Comparison of ENCODE assay signal across 31 mouse cellular contexts in genomic region chr11:62708252-62708651, GRCm38 (mm10). TPM values are rescaled to one million over a fixed set of nuclear protein-coding genes. Genes with fewer than 3 reads are reported as not detected.
DNase-seq lines count a peak whose midpoint lies in the region; ATAC-seq and TF ChIP-seq lines count a peak whose summit lies in the region.
"Had no signal": no experiment of that assay in that cellular context is flagged by ENCODE, and none has a peak within 500 bp of the region (broad histone marks: within the 10 kb centered on the region; RNA-seq: fewer than 3 reads in every experiment).

No protein-coding gene starts in this region.

- no peak for TF ChIP-seq POLR2A in CH12.LX (IDR thresholded peaks at IDR 0.05; ENCODE audit: low read depth, low read length)

- H3K4me3 ChIP-seq in heart, embryonic 13.5 days, result no peak overlapping the region
- no peak overlapping the region for H3K4me3 ChIP-seq in CH12.LX (replicated peaks in 1 of 3; ENCODE audit: low read depth in 2 of 3, low read length in 2 of 3, poor library complexity in 1 of 3)
- H3K4me3 ChIP-seq: embryonic facial prominence, embryonic 13.5 days; embryonic facial prominence, embryonic 15.5 days; erythroblast, embryonic 14.5 days; forebrain, embryonic 10.5 days; forebrain, embryonic 12.5 days had no signal

- no peak for TF ChIP-seq CTCF in CH12.LX (conservative IDR thresholded peaks at IDR 0.05 in 1 of 2, IDR thresholded peaks at IDR 0.05 in 1 of 2; ENCODE audit: low read depth in 2 of 2, low read length in 2 of 2)

- peaks cover 16% of the 10 kb centered on the region for H3K36me3 ChIP-seq in heart, embryonic 13.5 days
- peaks cover 0 to 27% of the 10 kb centered on the region in 2 experiments for H3K36me3 ChIP-seq in CH12.LX (replicated peaks in 1 of 2; ENCODE audit: control insufficient read depth in 1 of 2, insufficient read depth in 1 of 2, low read length in 1 of 2)

- 0 out of 2 replicates have a peak overlapping the region, but pooled peaks have one; percentile 28 for H3K27ac ChIP-seq in heart, embryonic 13.5 days (replicated peaks)
- no peak overlapping the region for H3K27ac ChIP-seq in CH12.LX (ENCODE audit: insufficient read depth, low read depth)
- H3K27ac ChIP-seq: embryonic facial prominence, embryonic 13.5 days; embryonic facial prominence, embryonic 15.5 days; forebrain, embryonic 10.5 days; forebrain, embryonic 12.5 days had no signal

- peak; percentile 57 for DNase-seq in heart, adult 11 months
- no peak for DNase-seq in heart, postnatal 36 days
- no peak for DNase-seq in heart, postnatal 10 days
- DNase-seq in CH12.LX (ENCODE audit: extremely low read depth), result peak; percentile 24
- DNase-seq in neural tube, embryonic 10.5 days (ENCODE audit: extremely low spot score, low spot score), result no peak
- DNase-seq: adrenal gland, adult 2 months; adrenal gland, postnatal 10 days; adrenal gland, postnatal 25 days; B cell, adult 2 months; cerebellum, adult 11 months; cerebellum, adult 18-20 months; cerebellum, adult 8-10 months; cerebellum, adult 9-11 months; cerebellum, postnatal 14 days; cerebellum, postnatal 36 days; embryo, embryonic 11 days had no signal

- H3K4me1 ChIP-seq in heart, embryonic 13.5 days, result peaks cover 23% of the 10 kb centered on the region
- H3K4me1 ChIP-seq in CH12.LX (ENCODE audit: control insufficient read depth in 1 of 2, insufficient read depth in 2 of 2), result peaks cover 6 to 33% of the 10 kb centered on the region in 2 experiments; a peak in 3 of 4 replicates
- H3K4me1 ChIP-seq: embryonic facial prominence, embryonic 13.5 days; embryonic facial prominence, embryonic 15.5 days; forebrain, embryonic 10.5 days; forebrain, embryonic 12.5 days had no signal

- H3K4me2 ChIP-seq in heart, embryonic 13.5 days, result no peak overlapping the region
- H3K4me2 ChIP-seq in CH12.LX (ENCODE audit: insufficient read depth, low read depth, poor library complexity, severe bottlenecking), result no peak overlapping the region
- H3K4me2 ChIP-seq: embryonic facial prominence, embryonic 13.5 days; embryonic facial prominence, embryonic 15.5 days; forebrain, embryonic 12.5 days had no signal

- dilution Hi-C loops in CH12.LX (cut with MboI; ENCODE audit: extremely low pct_ligation_motif_present, extremely low pct_unique_long_range_greater_than_20kb, low sequenced_read_pairs), result no loop called here

- in situ Hi-C loops in CH12.LX (cut with MboI; ENCODE audit: low pct_ligation_motif_present, low pct_unique_long_range_greater_than_20kb, low sequenced_read_pairs), result no loop called here

- no peaks in the 10 kb centered on the region for H3K27me3 ChIP-seq in heart, embryonic 13.5 days (replicated peaks)
- H3K27me3 ChIP-seq in CH12.LX (replicated peaks), result no peaks in the 10 kb centered on the region
- H3K27me3 ChIP-seq: embryonic facial prominence, embryonic 13.5 days; embryonic facial prominence, embryonic 15.5 days; forebrain, embryonic 12.5 days had no signal

- ATAC-seq in heart, embryonic 13.5 days (ENCODE audit: extremely low read depth, insufficient number of reproducible peaks, low FRiP score, low TSS enrichment), result no peak
- ATAC-seq: CD4-positive, CD25-positive, alpha-beta regulatory T cell, adult 4 months; forebrain, embryonic 14.5 days; forebrain, embryonic 16.5 days had no signal

- H3K9me3 ChIP-seq in heart, embryonic 13.5 days, result no peaks in the 10 kb centered on the region
- no peaks in the 10 kb centered on the region for H3K9me3 ChIP-seq in CH12.LX (replicated peaks; ENCODE audit: low read length)
- H3K9me3 ChIP-seq: embryonic facial prominence, embryonic 13.5 days; embryonic facial prominence, embryonic 15.5 days; forebrain, embryonic 10.5 days; forebrain, embryonic 12.5 days had no signal

- H3K79me2 ChIP-seq in CH12.LX (replicated peaks; ENCODE audit: control insufficient read depth, extremely low read depth, insufficient read depth, poor library complexity, severe bottlenecking), result no peaks in the 10 kb centered on the region

- intact Hi-C loops in heart, postnatal 36 days (cut with DNase I), result no loop called here
- intact Hi-C loops in heart, postnatal 10 days (cut with DNase I), result no loop called here

- no peak for TF ChIP-seq EP300 in CH12.LX (IDR thresholded peaks at IDR 0.05; ENCODE audit: low read length)

- H3K9ac ChIP-seq in heart, embryonic 13.5 days, result no peak overlapping the region
- no peak overlapping the region for H3K9ac ChIP-seq in CH12.LX (ENCODE audit: insufficient read depth, low read depth)
- H3K9ac ChIP-seq: embryonic facial prominence, embryonic 13.5 days; embryonic facial prominence, embryonic 15.5 days; forebrain, embryonic 12.5 days had no signal

- 60% methylated on average over 7 of the region's 7 CpGs for WGBS in heart, embryonic 13.5 days

- TF ChIP-seq RAD21 in CH12.LX (IDR thresholded peaks at IDR 0.05; ENCODE audit: low read depth, low read length), result no peak

TF ChIP-seq in CH12.LX, 34 proteins besides CTCF, POLR2A, EP300 and RAD21:
- TF ChIP-seq ZKSCAN1 (IDR thresholded peaks at IDR 0.05; ENCODE audit: borderline replicate concordance, low read depth, low read length) (no peak), CHD1 (IDR thresholded peaks at IDR 0.05; ENCODE audit: low read depth, low read length) (no peak), MXI1 (IDR thresholded peaks at IDR 0.05; ENCODE audit: low read depth, low read length) (no peak), JUND (conservative IDR thresholded peaks at IDR 0.05; ENCODE audit: low read depth, low read length) (no peak), ZC3H11A (IDR thresholded peaks at IDR 0.05; ENCODE audit: low read depth, low read length) (no peak), UBTF (IDR thresholded peaks at IDR 0.05; ENCODE audit: low read depth, low read length) (no peak), USF1 (IDR thresholded peaks at IDR 0.05; ENCODE audit: low read depth, low read length) (no peak), BHLHE40 (IDR thresholded peaks at IDR 0.05; ENCODE audit: low read depth, low read length) (no peak), MAZ (IDR thresholded peaks at IDR 0.05; ENCODE audit: low read depth, low read length) (no peak)

RNA-seq across cellular contexts. Expression of gene Zfp287, which starts 23.5 kb away (rescaled TPM):
- 1 to 10 TPM; 2.0 to 2.6 TPM for total RNA-seq in heart, postnatal 36 days (2021)
- polyA plus RNA-seq in heart, embryonic 13.5 days (2015; fragmentation: Nextera tagmentation; extraction: Ambion mirVana), result 3.6 and 3.8 TPM in 2 replicates
- 1 to 10 TPM; 3.4 to 4.6 TPM for total RNA-seq in heart, postnatal 10 days (2021)
- total RNA-seq in CH12.LX (2012; rRNA removed) (6.2 and 7.3 TPM in 2 replicates), CH12.LX (2014; rRNA removed) (4.6 and 4.8 TPM in 2 replicates)
- polyA plus RNA-seq in CH12.LX (2012; ENCODE audit: insufficient read length, low read depth), result 5.7 TPM in 2 replicates
- total RNA-seq: MEL had no signal
- polyA plus RNA-seq: erythroblast, embryonic 14.5 days had no signal

RNA-seq across cellular contexts. Expression of gene Gm10428, which starts 44.6 kb away (rescaled TPM):
- total RNA-seq in heart, postnatal 36 days (2021), result not detected
- not detected in 2 replicates for polyA plus RNA-seq in heart, embryonic 13.5 days (2015; fragmentation: Nextera tagmentation; extraction: Ambion mirVana)
- not detected for total RNA-seq in heart, postnatal 10 days (2021)
- total RNA-seq in CH12.LX (2012; rRNA removed), result not detected in 2 replicates
- total RNA-seq in CH12.LX (2014; rRNA removed), result not detected in 2 replicates
- not detected in 2 replicates for polyA plus RNA-seq in CH12.LX (2012; ENCODE audit: insufficient read length, low read depth)
- total RNA-seq: adrenal gland, adult 2 months; adrenal gland, postnatal 10 days; adrenal gland, postnatal 25 days; adrenal gland, postnatal 4 days; common myeloid progenitor, adult 5-6 weeks; ES-E14; MEL had no signal
- polyA plus RNA-seq: adrenal gland, adult 2 months; brain, embryonic 14.5 days; CD4-positive, CD25-positive, alpha-beta regulatory T cell, adult 4 months; embryonic facial prominence, embryonic 11.5 days; embryonic facial prominence, embryonic 13.5 days; embryonic facial prominence, embryonic 15.5 days; erythroblast, embryonic 14.5 days; forebrain, embryonic 10.5 days; forebrain, embryonic 12.5 days; forebrain, embryonic 14.5 days; forebrain, embryonic 16.5 days had no signal

RNA-seq across cellular contexts. Expression of gene Mmgt2, which starts 59.8 kb away (rescaled TPM):
- total RNA-seq in heart, postnatal 36 days (2021), result 1 to 10 TPM; 5.4 to 9.9 TPM
- 42.8 and 53.9 TPM in 2 replicates for polyA plus RNA-seq in heart, embryonic 13.5 days (2015; fragmentation: Nextera tagmentation; extraction: Ambion mirVana)
- total RNA-seq in heart, postnatal 10 days (2021), result 10 to 100 TPM; 10.8 to 15.8 TPM
- total RNA-seq in CH12.LX (2012; rRNA removed), result 47.9 and 60.7 TPM in 2 replicates
- total RNA-seq in CH12.LX (2014; rRNA removed), result 41.2 and 49.2 TPM in 2 replicates
- 61.4 and 65.9 TPM in 2 replicates for polyA plus RNA-seq in CH12.LX (2012; ENCODE audit: insufficient read length, low read depth)

RNA-seq across cellular contexts. Expression of gene Lrrc75a, which starts 59.9 kb away (rescaled TPM):
- 1 to 10 TPM; 4.4 to 7.1 TPM for total RNA-seq in heart, postnatal 36 days (2021)
- 14.3 and 17.0 TPM in 2 replicates for polyA plus RNA-seq in heart, embryonic 13.5 days (2015; fragmentation: Nextera tagmentation; extraction: Ambion mirVana)
- 10 to 100 TPM; 12.0 to 12.3 TPM for total RNA-seq in heart, postnatal 10 days (2021)
- total RNA-seq in CH12.LX (2012; rRNA removed), result 2.9 and 12.6 TPM in 2 replicates
- total RNA-seq in CH12.LX (2014; rRNA removed), result 1.3 and 1.6 TPM in 2 replicates
- polyA plus RNA-seq in CH12.LX (2012; ENCODE audit: insufficient read length, low read depth), result 1.8 and 2.7 TPM in 2 replicates

Comparison
In these comparisons a context has a peak if more than half of its experiments do, and no peak if none do; other contexts are left out.
1. DNase-seq: peak in heart, adult 11 months (single experiment) and CH12.LX (single experiment); none in heart, postnatal 36 days (0 of 2), heart, postnatal 10 days (0 of 2) and neural tube, embryonic 10.5 days (single experiment).